Mouse (Mus musculus) hindbrain, embryonic 15.5 days (tissue): ENCODE measurements around the gene Lonp1. TPM values are rescaled to one million over a fixed set of nuclear protein-coding genes. Genes with fewer than 3 reads are reported as not detected.

ENCODE experiments used
- ATAC-seq: fragments of 200-750 bp; cut with Nextera tagmentation; 2 replicates; pipeline ENCODE4 v1.8.0; 2017; ENCODE audit warnings: low read depth, moderate number of reproducible peaks, moderate TSS enrichment; ENCODE audit not compliant: low FRiP score
- H3K27ac ChIP-seq: fragments of 300-500 bp; sonication (generic); replicated peaks from 2 replicates; pipeline ENCODE4 v1.5.1; 2015; ENCODE audit warnings: mild to moderate bottlenecking, inconsistent platforms
- H3K27me3 ChIP-seq: fragments of 300-500 bp; sonication (generic); 2 replicates; pipeline ENCODE4 v1.6.1; 2015; ENCODE audit warnings: control low read depth, inconsistent platforms
- H3K36me3 ChIP-seq: fragments of 300-500 bp; sonication (generic); 2 replicates; pipeline ENCODE4 v1.6.1; 2015; ENCODE audit warnings: control low read depth, inconsistent platforms
- H3K4me1 ChIP-seq: fragments of 300-500 bp; sonication (generic); replicated peaks from 2 replicates; pipeline ENCODE4 v1.6.1; 2015; ENCODE audit warnings: control low read depth, inconsistent platforms
- H3K4me2 ChIP-seq: fragments of 300-500 bp; sonication (generic); 2 replicates; pipeline ENCODE4 v1.6.1; 2015; ENCODE audit warnings: moderate library complexity, mild to moderate bottlenecking, inconsistent platforms
- H3K4me3 ChIP-seq: fragments of 300-500 bp; sonication (generic); 2 replicates; pipeline ENCODE4 v1.5.1; 2015; ENCODE audit warnings: mild to moderate bottlenecking, inconsistent platforms
- H3K9ac ChIP-seq: fragments of 300-500 bp; sonication (generic); 2 replicates; pipeline ENCODE4 v1.6.1; 2015; ENCODE audit warnings: inconsistent platforms
- H3K9me3 ChIP-seq: fragments of 300-500 bp; sonication (generic); 2 replicates; pipeline ENCODE4 v1.6.1; 2016; ENCODE audit warnings: control low read depth, inconsistent platforms
- WGBS: fragments of 180-500 bp; shearing (Covaris S2); methylation state at CpG from one replicate; pipeline ENCODE4 v1.1.7; 2015; 5-methylcytosine and 5-hydroxymethylcytosine counted together
- polyA plus RNA-seq: library from polyadenylated mRNA; unstranded; fragments of >200 nt; fragmentation: Nextera tagmentation; extraction: Ambion mirVana; gene quantifications from 2 replicates; pipeline ENCODE4 v1.2.1, GENCODE M21; 2015

Lonp1 gene
- polyA plus RNA-seq, 1 experiment from 2014 or later: 49.2 TPM

- Histone ChIP-seq H3K9ac (no peak overlapping the region), H3K9me3 (no peaks in the 10 kb centered on the region), H3K27ac (no peak overlapping the region), H3K4me3 (no peak overlapping the region), H3K4me2 (no peak overlapping the region), H3K4me1 (peaks cover 22% of the 10 kb centered on the region), H3K27me3 (no peaks in the 10 kb centered on the region), H3K36me3 (peaks cover 68% of the 10 kb centered on the region)
- WGBS: 92% methylated on average over 9 of the region's 9 CpGs
- no peak for ATAC-seq
Measured at GRCm38 (mm10) chr17:56605431-56605830, 21.3 kb downstream of the Lonp1 start.

DNA sequence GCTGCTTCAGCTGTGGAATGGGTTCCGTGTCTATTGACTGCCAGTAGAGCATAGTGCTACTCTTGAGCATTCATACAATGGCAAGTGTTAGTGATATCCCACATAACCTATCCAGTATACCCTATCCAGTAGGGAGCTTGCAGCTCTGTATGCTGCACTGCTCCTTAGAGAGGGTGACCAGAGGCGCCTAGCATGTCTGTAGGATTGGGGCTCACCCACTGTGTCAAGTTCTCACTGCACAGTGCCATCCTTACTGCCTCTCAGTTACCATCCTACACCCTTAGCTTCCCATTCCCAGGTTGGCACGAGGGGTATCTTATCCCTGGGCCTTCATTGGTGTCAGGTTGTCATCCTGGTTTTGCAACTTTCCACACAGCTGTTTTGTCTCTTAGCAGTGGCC lies 22.3 kb downstream of the Lonp1 start:
- H3K36me3 ChIP-seq: peaks cover 78% of the 10 kb centered on the region
- H3K4me1 ChIP-seq: peaks cover 18% of the 10 kb centered on the region
- no peak overlapping the region for H3K4me2 ChIP-seq
- H3K27ac ChIP-seq: no peak overlapping the region
- H3K4me3 ChIP-seq: no peak overlapping the region
- no peaks in the 10 kb centered on the region for H3K9me3 ChIP-seq
- no peak overlapping the region for H3K9ac ChIP-seq
- WGBS: 94% methylated on average over 3 of the region's 3 CpGs
- ATAC-seq: no peak
- H3K27me3 ChIP-seq: no peaks in the 10 kb centered on the region

- ATAC-seq: no peak
- Histone ChIP-seq H3K27me3 (no peaks in the 10 kb centered on the region), H3K9me3 (no peaks in the 10 kb centered on the region), H3K4me2 (no peak overlapping the region), H3K27ac (no peak overlapping the region), H3K9ac (no peak overlapping the region), H3K4me1 (peaks cover 17% of the 10 kb centered on the region), H3K36me3 (peaks cover 82% of the 10 kb centered on the region), H3K4me3 (no peak overlapping the region)
- 91% methylated on average over 9 of the region's 9 CpGs for WGBS
Measured at GRCm38 (mm10) chr17:56604070-56604380, 22.7 kb downstream of the Lonp1 start.

DNA sequence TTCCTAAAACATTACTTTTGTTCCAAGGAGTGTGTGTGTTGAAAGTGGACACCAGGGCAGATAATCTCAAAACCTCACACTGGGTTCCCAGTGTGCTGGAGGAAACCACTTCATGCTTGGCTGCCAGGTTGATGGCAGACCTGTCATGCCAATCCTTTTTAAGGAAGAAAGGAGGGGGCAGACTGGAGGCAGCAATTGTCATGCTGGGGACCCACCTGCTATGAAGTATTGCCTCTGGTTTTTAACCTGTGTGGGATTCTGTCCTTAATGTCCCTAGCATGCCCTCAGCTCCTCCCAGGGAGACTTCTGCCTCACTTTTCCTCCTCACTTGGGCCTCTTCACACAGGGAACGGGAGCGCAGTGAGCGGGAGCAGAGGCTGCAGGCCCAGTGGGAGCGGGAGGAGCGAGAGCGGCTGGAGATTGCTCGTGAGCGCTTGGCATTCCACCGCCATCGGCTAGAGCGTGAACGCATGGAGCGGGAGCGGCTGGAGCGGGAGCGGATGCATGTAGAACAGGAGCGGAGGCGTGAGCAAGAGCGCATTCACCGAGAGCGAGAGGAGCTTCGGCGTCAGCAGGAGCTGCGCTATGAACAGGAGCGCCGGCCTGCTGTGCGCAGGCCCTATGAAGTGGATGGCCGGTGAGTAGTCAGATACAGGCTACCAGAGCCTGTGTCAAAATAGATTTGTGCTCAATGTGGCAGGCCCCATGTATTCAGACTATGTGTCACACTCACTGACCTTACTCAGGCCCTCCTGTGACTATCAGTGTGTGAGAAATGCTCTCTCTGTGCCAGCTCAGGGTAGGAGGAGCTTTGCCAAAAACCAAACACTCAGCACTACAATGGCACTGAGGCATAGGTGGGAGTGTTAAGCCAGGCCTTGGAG lies 23.3 kb downstream of the Lonp1 start:
- Histone ChIP-seq H3K9ac (no peak overlapping the region), H3K27ac (no peak overlapping the region), H3K36me3 (peaks cover 82% of the 10 kb centered on the region), H3K4me2 (no peak overlapping the region), H3K4me3 (no peak overlapping the region), H3K4me1 (peaks cover 11% of the 10 kb centered on the region), H3K9me3 (no peaks in the 10 kb centered on the region), H3K27me3 (no peaks in the 10 kb centered on the region)
- WGBS: 96% methylated on average over 28 of the region's 28 CpGs
- ATAC-seq: no peak

DNA sequence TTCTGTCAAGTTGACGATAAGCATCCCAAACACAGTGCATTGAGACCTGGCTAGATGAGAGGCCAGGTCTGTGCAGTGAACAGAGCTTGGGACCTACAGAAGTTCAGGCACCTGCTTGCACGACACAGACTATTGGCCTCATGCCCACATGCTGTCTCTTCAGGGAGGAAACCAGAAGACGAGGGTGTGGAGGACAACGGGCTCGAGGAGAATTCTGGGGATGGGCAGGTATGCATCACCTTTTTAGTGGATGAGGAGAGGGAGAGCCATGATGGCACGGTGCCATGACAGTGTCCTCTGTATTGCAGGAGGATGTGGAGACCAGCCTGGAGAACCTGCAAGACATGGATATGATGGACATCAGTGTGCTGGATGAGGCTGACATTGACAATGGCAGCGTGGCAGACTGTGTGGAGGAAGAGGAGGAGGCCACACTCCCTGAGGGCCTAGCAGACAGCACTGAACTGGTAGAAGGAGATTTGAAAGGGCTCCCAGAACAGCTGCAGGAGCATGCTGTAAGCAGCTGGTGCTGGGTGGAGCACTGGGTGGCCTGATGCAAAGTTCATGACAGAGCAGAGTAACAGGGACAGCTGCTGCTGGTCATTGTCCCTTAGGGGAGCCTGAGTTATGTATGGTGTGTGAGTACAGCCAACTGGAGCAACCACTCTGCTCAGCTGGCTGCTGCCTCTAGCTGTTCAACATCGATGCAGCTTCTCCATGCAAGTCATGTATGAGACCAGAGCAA lies 33.0 kb downstream of the Lonp1 start:
- Histone ChIP-seq H3K9ac (no peak overlapping the region), H3K27ac (no peak overlapping the region), H3K36me3 (peaks cover 90% of the 10 kb centered on the region), H3K4me2 (no peak overlapping the region), H3K9me3 (no peaks in the 10 kb centered on the region), H3K27me3 (no peaks in the 10 kb centered on the region), H3K4me3 (no peak overlapping the region), H3K4me1 (peaks cover 18% of the 10 kb centered on the region)
- WGBS: 87% methylated on average over 8 of the region's 8 CpGs
- no peak for ATAC-seq

DNA sequence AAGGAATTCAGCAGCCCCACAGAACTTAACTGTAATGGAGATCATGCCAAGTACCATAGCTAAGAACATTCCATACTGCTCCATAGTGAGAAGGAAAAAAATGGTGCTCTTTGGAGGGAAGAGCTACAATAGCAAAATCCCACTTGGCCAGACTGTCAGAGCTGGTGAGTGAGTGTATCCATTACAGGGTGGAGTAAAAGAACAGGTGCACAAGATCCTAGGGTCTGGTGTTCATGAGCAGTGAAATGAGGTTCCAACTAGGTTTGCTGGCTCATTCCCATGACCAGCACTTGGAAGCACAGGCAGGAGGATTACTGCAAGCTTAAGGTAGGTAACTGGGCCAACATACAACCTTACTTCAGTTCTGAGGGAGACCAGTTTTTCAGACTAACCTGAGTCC lies 34.1 kb downstream of the Lonp1 start:
- no peak overlapping the region for H3K27ac ChIP-seq
- no peak overlapping the region for H3K9ac ChIP-seq
- H3K4me1 ChIP-seq: peaks cover 28% of the 10 kb centered on the region
- no peaks in the 10 kb centered on the region for H3K9me3 ChIP-seq
- no peak for ATAC-seq
- H3K4me2 ChIP-seq: no peak overlapping the region
- peaks cover 87% of the 10 kb centered on the region for H3K36me3 ChIP-seq
- H3K4me3 ChIP-seq: no peak overlapping the region
- no peaks in the 10 kb centered on the region for H3K27me3 ChIP-seq

- H3K36me3 ChIP-seq: peaks cover 60% of the 10 kb centered on the region
Measured at GRCm38 (mm10) chr17:56588921-56589320, 37.8 kb downstream of the Lonp1 start.

DNA sequence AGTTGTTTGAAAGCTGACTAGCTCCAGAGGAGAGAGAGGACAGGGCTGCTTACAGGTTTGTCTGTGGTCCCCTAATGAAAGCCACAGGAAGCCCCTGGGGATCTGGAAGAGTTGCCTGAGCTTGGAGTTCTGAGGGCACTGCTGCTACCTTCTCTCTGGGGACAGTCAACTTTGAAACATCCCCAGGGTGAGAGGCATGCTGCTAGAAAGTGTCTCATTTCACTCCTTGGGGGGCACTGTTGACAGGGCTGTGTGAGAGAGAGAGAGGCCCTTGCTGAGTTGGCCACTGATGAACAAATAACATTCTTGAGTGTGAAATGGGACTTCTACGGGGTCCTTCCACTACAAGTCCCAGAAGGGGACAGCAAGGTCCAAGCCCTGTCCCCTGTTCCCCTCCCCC lies 38.9 kb downstream of the Lonp1 start:
- H3K27me3 ChIP-seq: no peaks in the 10 kb centered on the region
- WGBS: 68% methylated on average over 1 of the region's 1 CpGs
- H3K4me2 ChIP-seq: peak overlapping the region; percentile 31; the same call in 1 of the 2 replicates
- H3K27ac ChIP-seq: no peak overlapping the region
- peaks cover 49% of the 10 kb centered on the region for H3K36me3 ChIP-seq
- no peak overlapping the region for H3K9ac ChIP-seq
- H3K4me3 ChIP-seq: no peak overlapping the region
- H3K9me3 ChIP-seq: no peaks in the 10 kb centered on the region
- ATAC-seq: no peak
- H3K4me1 ChIP-seq: peaks cover 58% of the 10 kb centered on the region

More at GRCm38 (mm10) chr17:56588921-56589320, 37.8 kb downstream of the Lonp1 start:
- Histone ChIP-seq H3K27ac (no peak overlapping the region), H3K27me3 (no peaks in the 10 kb centered on the region), H3K4me2 (no peak overlapping the region), H3K9ac (no peak overlapping the region), H3K4me3 (no peak overlapping the region), H3K9me3 (no peaks in the 10 kb centered on the region), H3K4me1 (peaks cover 47% of the 10 kb centered on the region)
- ATAC-seq: no peak
- WGBS: 97% methylated on average over 4 of the region's 4 CpGs

DNA sequence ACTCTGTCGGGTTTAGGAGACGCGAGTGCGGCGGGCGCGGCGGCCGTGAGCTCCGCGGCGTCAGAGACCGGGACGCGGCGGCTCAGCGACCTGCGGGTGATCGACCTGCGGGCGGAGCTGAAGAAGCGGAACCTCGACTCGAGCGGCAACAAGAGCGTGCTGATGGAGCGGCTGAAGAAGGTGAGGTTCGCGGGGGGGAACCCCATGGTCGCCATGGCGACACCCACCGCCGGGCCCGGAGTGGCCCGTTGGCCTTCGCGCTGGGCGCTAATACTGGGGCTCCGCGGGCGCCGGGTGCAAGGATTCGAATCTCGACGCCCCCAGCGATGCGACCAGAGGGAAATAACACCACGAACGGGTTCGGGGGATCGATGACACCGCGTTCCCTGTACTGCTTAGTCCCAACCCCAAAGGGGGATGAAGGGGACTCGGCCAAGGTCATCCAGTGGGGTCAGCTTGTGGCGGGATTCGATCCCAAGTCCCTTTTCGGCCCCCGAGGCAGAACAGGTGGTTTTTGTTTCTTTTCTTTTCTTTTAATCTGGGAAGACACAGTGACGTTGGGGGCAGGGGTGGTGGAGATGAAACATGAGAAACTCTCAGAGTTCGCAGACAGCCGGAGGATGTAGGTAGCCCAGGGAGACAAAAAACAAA lies 41.4 kb downstream of the Lonp1 start:
- under 1% methylated on average over 61 of the region's 61 CpGs for WGBS
- no peaks in the 10 kb centered on the region for H3K9me3 ChIP-seq
- peaks cover 62% of the 10 kb centered on the region for H3K4me1 ChIP-seq
- ATAC-seq: peak; percentile 20; the same call in 1 of the 2 replicates
- H3K27ac ChIP-seq: peak overlapping the region; percentile 95
- H3K4me3 ChIP-seq: peak overlapping the region; percentile 96
- peaks cover 42% of the 10 kb centered on the region for H3K36me3 ChIP-seq
- peak overlapping the region; percentile 92 for H3K9ac ChIP-seq
- H3K4me2 ChIP-seq: peak overlapping the region; percentile 87
- H3K27me3 ChIP-seq: no peaks in the 10 kb centered on the region

GRCm38 (mm10) chr17:56584257-56585130 lies 42.2 kb downstream of the Lonp1 start, which contains the start of the genes Safb2 and Safb:
Gene Safb2, minus strand, starts transcription at chr17:56584585.
Gene Safb, plus strand, starts transcription at chr17:56584825.
- peak within 1 kb of the TSS; percentile 92 for H3K9ac ChIP-seq
- H3K4me1 ChIP-seq: peaks cover 60% of the 10 kb centered on the region
- H3K36me3 ChIP-seq: peaks cover 36% of the 10 kb centered on the region
- H3K27ac ChIP-seq: peak within 1 kb of the TSS; percentile 96
- H3K27me3 ChIP-seq: no peaks in the 10 kb centered on the region
- ATAC-seq: peak; percentile 96
- H3K9me3 ChIP-seq: no peaks in the 10 kb centered on the region
- H3K4me3 ChIP-seq: peak within 1 kb of the TSS; percentile 96
- H3K4me2 ChIP-seq: peak within 1 kb of the TSS; percentile 90
- WGBS: under 1% methylated on average over 80 of the region's 101 CpGs

GRCm38 (mm10) chr17:56583611-56584256 lies 43.0 kb downstream of the Lonp1 start:
- 3% methylated on average over 25 of the region's 33 CpGs for WGBS
- peak overlapping the region; percentile 96 for H3K27ac ChIP-seq

More at GRCm38 (mm10) chr17:56583611-56584256, 43.0 kb downstream of the Lonp1 start:
- H3K9ac ChIP-seq: peak overlapping the region; percentile 91
- peaks cover 31% of the 10 kb centered on the region for H3K36me3 ChIP-seq
- ATAC-seq: no peak
- H3K9me3 ChIP-seq: no peaks in the 10 kb centered on the region
- H3K4me2 ChIP-seq: peak overlapping the region; percentile 90
- peaks cover 56% of the 10 kb centered on the region for H3K4me1 ChIP-seq
- H3K4me3 ChIP-seq: peak overlapping the region; percentile 91
- no peaks in the 10 kb centered on the region for H3K27me3 ChIP-seq
